Mouse (Mus musculus) left cerebral cortex, adult 2 months (tissue): Measurements from ENCODE around the gene Gas2l3. TPM values are rescaled to one million over a fixed set of nuclear protein-coding genes. Genes with fewer than 3 reads are reported as not detected.

ENCODE experiments used
- DNase-seq, 2 experiments: peaks; one replicate each; pipeline ENCODE4 v3.0.0; 2021 to 2022; ENCODE audit warnings: low spot score in 2 of 2, mixed read lengths in 1 of 2; ENCODE audit errors: extremely low spot score in 1 of 2
- H3K27ac ChIP-seq: fragments of 200-600 bp; 2 replicates; pipeline ENCODE4 v1.8.1; 2022
- H3K4me3 ChIP-seq: fragments of 200-600 bp; 2 replicates; pipeline ENCODE4 v1.8.1; 2022
- CTCF ChIP-seq: fragments of 200-600 bp; IDR thresholded peaks from 2 replicates; pipeline ENCODE4 v1.8.1; 2022; ENCODE audit warnings: antibody characterized with exemption, mild to moderate bottlenecking, moderate library complexity
- intact Hi-C: fragments of 180-260 bp; cut with DNase I; formaldehyde crosslinking; loops from one replicate; pipeline ENCODE4 v1.15.1; 2025
- total RNA-seq, 2 experiments: library from RNA; stranded (reverse); gene quantifications; 2 replicates each; pipeline ENCODE4 v1.2.3; 2021

Gene Gas2l3
- total RNA-seq, 2 experiments from 2014 or later: 3.8 to 3.9 TPM

DNA sequence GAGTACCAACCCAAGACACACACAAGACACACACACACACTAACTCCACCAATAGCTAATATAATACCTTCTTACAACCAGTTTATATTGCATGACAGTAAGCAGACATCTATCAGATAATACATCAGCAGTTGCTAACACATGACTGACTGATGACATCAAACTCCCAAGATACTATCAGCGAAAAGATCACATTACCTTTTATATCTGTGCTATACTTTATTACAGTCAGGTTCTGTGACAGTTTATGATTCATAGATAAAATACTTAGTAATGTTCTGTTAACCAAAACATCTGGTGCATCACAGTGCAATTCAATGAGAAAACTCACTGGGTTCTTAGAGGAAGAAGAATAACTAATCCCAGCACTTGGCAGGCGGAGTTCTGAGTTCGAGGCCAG lies 1.8 kb downstream of the Gas2l3 start:
- intact Hi-C loops: no loop called here
- no peak for TF ChIP-seq CTCF
- no peak for DNase-seq

DNA sequence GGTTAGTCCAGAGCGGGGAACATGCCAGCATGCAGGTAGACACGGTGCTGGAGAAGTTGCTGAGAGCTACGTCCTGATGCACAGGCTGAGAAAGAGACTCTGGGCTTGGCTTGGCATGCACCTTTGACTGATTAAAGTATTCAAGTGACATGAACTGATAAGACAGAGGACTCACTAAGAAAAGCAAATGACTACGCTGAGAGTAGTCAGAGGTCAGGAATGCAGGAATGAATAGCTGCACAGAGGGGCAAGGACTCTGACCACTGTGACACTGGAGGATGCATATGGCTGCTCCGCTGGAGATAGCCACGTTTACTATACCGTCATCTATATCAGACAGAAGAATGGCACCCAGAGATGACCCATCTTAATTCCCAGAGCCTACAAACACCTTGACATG lies 4.4 kb downstream of the Gas2l3 start:
- intact Hi-C loops: no loop called here
- H3K27ac ChIP-seq: no peak overlapping the region
- DNase-seq: no peak
- no peak overlapping the region for H3K4me3 ChIP-seq
- TF ChIP-seq CTCF: no peak

More for the DNA sequence above, 1.8 kb downstream of the Gas2l3 start:
- Histone ChIP-seq H3K27ac (no peak overlapping the region), H3K4me3 (no peak overlapping the region)

DNA sequence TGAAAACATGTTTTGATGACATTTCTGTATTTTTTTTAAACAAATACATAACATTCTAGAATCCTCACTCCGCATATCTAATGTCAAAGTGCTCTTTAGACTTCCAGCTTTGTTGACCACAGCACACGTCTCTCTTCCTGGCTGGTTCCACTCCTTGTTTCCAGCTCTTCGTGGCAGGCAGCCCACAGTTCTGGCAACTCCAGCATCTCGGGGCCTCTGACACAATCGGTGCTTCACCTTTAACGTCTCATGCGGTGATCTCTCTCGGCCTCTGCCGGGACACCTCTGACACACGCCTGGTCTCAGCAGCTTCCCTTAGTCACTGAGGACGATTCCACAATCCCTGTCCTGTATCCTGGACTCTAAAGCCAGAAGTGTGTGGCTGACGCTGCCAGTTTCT lies 5.8 kb downstream of the Gas2l3 start:
- no peak overlapping the region for H3K27ac ChIP-seq
- DNase-seq: no peak
- intact Hi-C loops: no loop called here
- no peak for TF ChIP-seq CTCF
- H3K4me3 ChIP-seq: no peak overlapping the region

DNA sequence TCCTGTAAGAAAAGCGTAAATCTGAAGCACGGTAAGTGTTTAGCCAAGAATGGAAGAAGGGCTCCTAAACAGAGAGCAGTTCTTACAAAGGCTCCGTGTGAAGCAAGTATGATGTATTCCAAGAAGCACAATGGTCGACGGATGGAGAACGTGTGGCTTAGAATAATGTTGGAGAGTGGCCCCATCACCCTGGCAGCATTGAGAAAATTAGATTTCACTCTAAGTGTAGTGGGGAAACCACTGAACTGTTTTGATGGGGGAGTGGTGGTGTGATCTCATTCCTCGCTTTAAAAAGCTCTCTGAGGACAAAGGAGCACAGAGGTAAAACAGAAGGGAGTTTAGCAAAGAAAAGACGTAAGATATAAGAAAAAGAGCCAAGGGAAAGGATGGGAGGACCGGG lies 6.3 kb downstream of the Gas2l3 start:
- no peak for DNase-seq
- intact Hi-C loops: no loop called here
- Histone ChIP-seq H3K4me3 (no peak overlapping the region), H3K27ac (no peak overlapping the region)
- no peak for TF ChIP-seq CTCF

DNA sequence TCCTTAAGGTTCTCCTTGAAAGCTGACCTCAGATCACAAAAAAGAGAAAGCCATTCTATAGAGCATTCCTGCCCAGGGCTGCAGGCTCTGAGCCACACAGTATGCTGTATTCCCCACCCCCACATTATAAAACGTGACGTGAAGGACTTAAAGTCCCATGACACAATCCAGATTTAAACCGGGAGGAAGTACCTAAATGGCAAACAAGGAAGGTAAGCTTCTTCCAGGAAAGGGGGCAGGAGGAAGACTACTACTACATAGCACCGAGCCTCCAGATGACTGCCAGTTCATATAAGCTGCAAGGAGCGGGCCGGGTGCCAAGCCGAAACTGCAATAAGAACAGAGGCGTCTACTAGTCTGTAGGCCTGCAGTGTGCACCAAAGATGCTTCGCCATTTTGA lies 7.8 kb downstream of the Gas2l3 start:
- TF ChIP-seq CTCF: no peak
- no peak overlapping the region for H3K27ac ChIP-seq
- no peak for DNase-seq
- intact Hi-C loops: no loop called here
- H3K4me3 ChIP-seq: no peak overlapping the region

DNA sequence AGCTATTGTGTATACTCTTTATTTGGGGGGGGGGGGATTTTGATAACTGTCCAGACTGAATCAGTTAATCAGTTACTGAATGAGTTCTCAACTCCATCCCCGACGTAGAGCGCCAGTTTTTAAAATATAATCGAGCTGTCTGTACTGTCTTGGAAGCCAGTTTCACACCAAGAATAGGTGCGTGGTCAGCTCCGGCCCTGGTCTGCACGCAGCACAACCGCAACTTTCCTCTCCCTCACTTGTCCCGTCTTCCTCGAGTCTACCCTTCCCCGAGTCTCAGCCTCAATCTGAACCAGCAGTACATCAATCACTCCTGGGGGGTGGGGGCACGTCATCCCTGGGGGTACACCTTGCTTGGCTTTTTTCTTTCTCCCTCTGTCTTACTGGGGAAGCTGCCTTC lies 8.4 kb downstream of the Gas2l3 start:
- intact Hi-C loops: no loop called here
- TF ChIP-seq CTCF: no peak
- no peak overlapping the region for H3K27ac ChIP-seq
- H3K4me3 ChIP-seq: no peak overlapping the region
- no peak for DNase-seq

DNA sequence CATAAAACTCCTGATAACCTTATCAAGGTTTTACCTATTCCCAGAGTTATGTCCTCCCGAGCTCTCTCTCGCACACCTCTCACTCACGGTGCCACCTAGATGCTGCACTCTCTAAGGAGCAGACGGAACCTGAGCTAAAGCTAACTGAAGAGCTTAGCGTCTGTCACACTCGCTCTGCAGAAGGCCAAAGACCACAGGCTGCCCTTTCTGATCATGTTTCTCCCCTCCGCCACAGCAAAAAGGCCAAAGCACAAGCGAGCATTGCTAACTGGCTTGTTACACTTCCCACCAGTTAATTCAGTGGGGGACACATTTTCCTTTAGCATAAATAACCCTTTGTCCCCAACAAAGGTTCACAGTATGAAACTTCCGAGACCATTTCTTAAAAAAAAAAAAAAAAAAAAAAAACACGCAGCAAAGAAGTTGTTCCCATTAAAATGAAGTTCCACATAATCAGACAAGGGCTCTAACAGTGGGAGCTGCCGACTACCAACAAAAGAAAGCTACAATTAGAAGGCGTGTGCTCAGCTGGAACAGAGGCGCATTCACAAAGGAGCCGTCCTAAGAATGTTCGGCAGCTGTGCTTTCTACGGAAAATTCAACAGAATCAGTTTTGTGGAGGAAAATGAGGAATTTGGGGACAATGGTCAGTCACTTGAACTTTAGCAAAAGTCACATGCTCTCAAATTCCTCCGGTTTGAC lies 9.1 kb downstream of the Gas2l3 start:
- DNase-seq: no peak
- no peak for TF ChIP-seq CTCF
- intact Hi-C loops: no loop called here
- Histone ChIP-seq H3K27ac (no peak overlapping the region), H3K4me3 (no peak overlapping the region)

DNA sequence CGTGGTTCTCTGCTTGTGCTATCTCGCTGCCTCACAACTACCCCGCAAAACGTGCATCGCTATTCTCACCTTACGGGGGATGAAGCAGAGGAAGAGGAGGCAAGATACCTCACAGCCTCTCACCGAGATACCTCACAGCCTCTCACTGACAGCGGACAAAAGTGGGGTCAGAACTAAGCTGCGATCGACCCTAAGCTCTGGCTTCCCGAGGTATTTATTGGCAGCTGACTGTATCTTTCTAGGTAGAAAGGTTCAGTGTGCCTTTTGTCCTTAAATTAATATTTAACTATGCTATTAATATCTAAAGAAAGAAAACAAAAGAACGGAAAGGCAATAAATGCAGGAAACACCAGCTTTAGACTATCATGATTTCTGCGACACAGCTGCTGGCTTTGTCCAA lies 11.0 kb downstream of the Gas2l3 start:
- intact Hi-C loops: no loop called here
- Histone ChIP-seq H3K27ac (no peak overlapping the region), H3K4me3 (no peak overlapping the region)
- no peak for DNase-seq
- no peak for TF ChIP-seq CTCF

DNA sequence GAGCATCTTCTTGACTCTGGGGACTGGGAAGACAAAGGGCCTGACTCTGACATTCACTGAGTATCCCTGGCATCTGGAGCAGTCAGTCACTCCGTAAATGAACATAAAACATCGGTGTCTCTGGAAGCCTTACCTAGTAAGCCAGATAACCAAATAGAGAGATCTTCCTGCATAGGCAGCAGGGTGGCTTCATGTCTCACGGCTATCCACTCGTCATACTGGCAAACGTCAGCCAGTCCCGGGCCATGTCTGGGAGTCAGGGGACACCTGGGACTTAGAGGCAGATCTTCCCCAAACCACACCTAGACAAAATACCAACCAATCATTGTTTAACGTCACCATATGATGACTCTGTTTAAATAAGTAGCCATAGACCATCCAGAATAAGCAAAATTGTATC lies 13.0 kb downstream of the Gas2l3 start:
- no peak for DNase-seq
- H3K4me3 ChIP-seq: no peak overlapping the region
- intact Hi-C loops: no loop called here
- no peak for TF ChIP-seq CTCF
- H3K27ac ChIP-seq: no peak overlapping the region

DNA sequence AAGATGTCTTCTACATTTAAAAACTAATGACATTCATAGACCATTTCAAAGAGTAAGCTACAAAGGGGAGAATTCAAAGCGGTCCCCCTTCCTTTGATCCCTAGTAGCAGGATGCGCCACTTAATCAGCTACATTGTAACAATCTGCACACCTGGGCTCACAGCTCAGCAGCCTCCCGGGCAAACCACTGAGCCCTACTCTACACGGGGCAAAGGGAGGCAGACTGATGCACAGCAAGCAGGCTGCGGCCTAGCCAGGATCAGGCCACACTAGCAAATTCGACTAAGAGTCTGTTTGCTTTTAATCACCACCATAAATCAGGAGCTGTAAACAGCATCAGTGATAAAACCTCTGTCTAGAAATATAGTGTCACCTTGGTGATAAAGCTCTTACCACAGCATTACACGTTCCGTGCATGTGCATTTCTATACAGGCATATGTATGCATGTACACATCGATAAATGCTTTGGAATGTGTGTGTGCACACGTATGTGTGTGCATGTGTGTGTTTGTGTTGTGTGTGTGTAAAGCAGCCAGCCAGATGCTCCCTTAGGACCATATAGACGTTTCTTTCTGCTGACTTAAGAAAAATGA lies 18.9 kb downstream of the Gas2l3 start:
- intact Hi-C loops: no loop called here
- DNase-seq: no peak
- Histone ChIP-seq H3K4me3 (no peak overlapping the region), H3K27ac (no peak overlapping the region)
- no peak for TF ChIP-seq CTCF

DNA sequence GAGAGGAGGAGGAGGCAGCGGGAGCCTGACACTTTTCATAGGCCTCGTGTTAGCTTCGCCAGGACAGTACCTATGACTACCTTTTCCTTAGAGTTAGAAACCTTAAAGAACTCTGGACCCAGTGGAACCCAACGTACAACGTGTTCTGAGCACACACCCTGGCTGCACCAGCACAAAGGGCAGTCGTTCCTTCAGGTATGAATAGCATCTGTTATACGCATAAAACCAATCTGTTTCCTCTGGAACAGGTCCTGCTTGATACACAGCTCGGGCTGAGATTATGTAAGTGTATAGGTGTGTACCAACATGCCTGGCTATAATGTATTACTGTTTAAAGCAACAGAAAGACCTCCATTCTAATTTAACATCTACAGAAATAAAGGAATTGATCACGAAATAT lies 19.6 kb downstream of the Gas2l3 start:
- Histone ChIP-seq H3K27ac (no peak overlapping the region), H3K4me3 (no peak overlapping the region)
- no peak for DNase-seq
- intact Hi-C loops: no loop called here
- TF ChIP-seq CTCF: no peak

DNA sequence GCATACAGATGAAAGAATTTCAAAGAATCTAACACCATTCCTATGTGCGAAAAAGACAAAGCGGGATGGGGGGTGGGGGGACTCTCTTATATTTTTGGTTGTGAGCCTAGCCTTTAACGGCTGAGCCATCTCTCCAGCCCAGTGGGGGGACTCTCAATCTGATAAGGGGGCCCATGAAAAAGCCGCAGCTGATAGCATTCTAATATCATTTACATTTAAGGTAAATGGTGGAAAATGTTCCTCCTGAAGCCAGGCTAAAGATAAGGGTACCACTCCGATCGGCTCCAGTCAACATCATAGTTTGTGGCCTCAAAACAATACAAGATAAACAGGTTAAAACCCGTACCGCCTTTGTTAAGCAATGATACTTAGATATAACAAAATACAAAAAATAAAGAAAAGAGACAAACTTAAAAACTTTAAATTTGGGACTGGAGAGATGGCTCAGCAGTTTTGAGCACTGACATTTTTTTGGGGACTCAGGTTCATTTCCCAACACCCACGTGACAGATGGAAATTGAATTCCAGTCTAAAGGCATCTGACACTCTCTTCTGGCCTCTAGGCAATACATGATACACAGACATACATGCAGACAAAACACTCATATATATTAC lies 20.5 kb downstream of the Gas2l3 start:
- DNase-seq: no peak
- H3K4me3 ChIP-seq: no peak overlapping the region
- no peak for TF ChIP-seq CTCF
- no peak overlapping the region for H3K27ac ChIP-seq
- intact Hi-C loops: no loop called here
